Mouse (Mus musculus) adrenal gland, adult 2 months (tissue): ENCODE results near the gene Olfr641. TPM values are rescaled to one million over a fixed set of nuclear protein-coding genes. Genes with fewer than 3 reads are reported as not detected.

Experiments
- DNase-seq: peaks from one replicate; pipeline ENCODE4 v3.0.0; 2021
- long read RNA-seq: library from polyadenylated mRNA; stranded (forward); transcript quantifications from one replicate; pipeline ENCODE4 v2.0.0, GENCODE M21; 2021
- polyA plus RNA-seq: library from polyadenylated mRNA; depleted of rRNA; stranded (reverse); fragments of >200 nt; gene quantifications from 2 replicates; pipeline ENCODE4 v1.2.3, GENCODE M21; 2012; rRNA removed
- total RNA-seq, 2 experiments: library from RNA; stranded (reverse); gene quantifications; 2 replicates each; pipeline ENCODE4 v1.2.3; 2021

Gene Olfr641
- not detected for total RNA-seq
- polyA plus RNA-seq = not detected in 2 replicates
- long read RNA-seq = 0 reads

- no peak for DNase-seq
These were observed at the start of gene Olfr641 for GRCm38 (mm10) chr7:104035145-104035544. Olfr641 (plus strand) TSS chr7:104035445.

- no peak for DNase-seq
These were observed 36.8 kb upstream of the Olfr641 start, which contains the start of gene Olfr638 for GRCm38 (mm10) chr7:103998446-103998845. Olfr638 (plus strand) TSS chr7:103998746.

- DNase-seq = no peak
These were observed 36.1 kb upstream of the Olfr641 start for GRCm38 (mm10) chr7:103999124-103999523.

GRCm38 (mm10) chr7:104017203-104017602 is 18.0 kb upstream of the Olfr641 start, which contains the start of gene Olfr639:
Olfr639 (minus strand) TSS chr7:104017303.
- DNase-seq = no peak

- DNase-seq = no peak
These were observed 16.3 kb upstream of the Olfr641 start for GRCm38 (mm10) chr7:104018953-104019352.

GRCm38 (mm10) chr7:104021651-104022050 is 13.6 kb upstream of the Olfr641 start:
- DNase-seq = no peak

- DNase-seq = no peak
These were observed 9.8 kb upstream of the Olfr641 start, which contains the start of gene Olfr640 for GRCm38 (mm10) chr7:104025473-104025872. Olfr640 (minus strand) TSS chr7:104025573.

GRCm38 (mm10) chr7:104026978-104027377 is 8.3 kb upstream of the Olfr641 start:
- no peak for DNase-seq

- DNase-seq = no peak
These were observed 15.5 kb downstream of the Olfr641 start for GRCm38 (mm10) chr7:104050745-104051144.

- DNase-seq = no peak
These were observed 17.3 kb downstream of the Olfr641 start, which contains the start of gene Olfr642 for GRCm38 (mm10) chr7:104052566-104052965. Olfr642 (minus strand) TSS chr7:104052666.

GRCm38 (mm10) chr7:104059215-104059614 is 24.0 kb downstream of the Olfr641 start:
- no peak for DNase-seq

GRCm38 (mm10) chr7:104061345-104061744 is 26.1 kb downstream of the Olfr641 start, which contains the start of gene 4930516K23Rik:
4930516K23Rik (minus strand) TSS chr7:104061445.
- no peak for DNase-seq

GRCm38 (mm10) chr7:104071769-104072168 is 36.5 kb downstream of the Olfr641 start, which contains the start of gene Olfr644:
Olfr644 (minus strand) TSS chr7:104071869.
- no peak for DNase-seq

GRCm38 (mm10) chr7:104085365-104085764 is 50.1 kb downstream of the Olfr641 start, which contains the start of gene Olfr645:
Olfr645 (minus strand) TSS chr7:104085465.
- DNase-seq = no peak

Other genes with a start within 250 kb of the Olfr641 start
- gene Olfr67, start 243.6 kb upstream of the Olfr641 start, total RNA-seq = not detected
- not detected in 2 replicates for gene Olfr67, start 243.6 kb upstream of the Olfr641 start, polyA plus RNA-seq
- 100 to 1,000 TPM; 120 to 218 TPM for gene Hbb-bt, start 221.4 kb upstream of the Olfr641 start, total RNA-seq
- gene Hbb-bt, start 221.4 kb upstream of the Olfr641 start, polyA plus RNA-seq = 48.3 and 61.8 TPM in 2 replicates
- 1,000 to 10,000 TPM; 1,531 to 2,097 TPM for gene Hbb-bs, start 207.3 kb upstream of the Olfr641 start, total RNA-seq
- gene Hbb-bs, start 207.3 kb upstream of the Olfr641 start, polyA plus RNA-seq = 569 and 814 TPM in 2 replicates
- not detected for gene Hbb-bh2, start 194.9 kb upstream of the Olfr641 start, total RNA-seq
- not detected in 2 replicates for gene Hbb-bh2, start 194.9 kb upstream of the Olfr641 start, polyA plus RNA-seq
- gene Hbb-bh1, start 192.3 kb upstream of the Olfr641 start, total RNA-seq = not detected
- gene Hbb-bh1, start 192.3 kb upstream of the Olfr641 start, polyA plus RNA-seq = not detected in 2 replicates
- gene Hbb-y, start 182.2 kb upstream of the Olfr641 start, total RNA-seq = not detected
- not detected in 2 replicates for gene Hbb-y, start 182.2 kb upstream of the Olfr641 start, polyA plus RNA-seq
- not detected for gene Olfr66, start 149.2 kb upstream of the Olfr641 start, total RNA-seq
- not detected in 2 replicates for gene Olfr66, start 149.2 kb upstream of the Olfr641 start, polyA plus RNA-seq
- gene Olfr64, start 141.0 kb upstream of the Olfr641 start, total RNA-seq = not detected
- not detected in 2 replicates for gene Olfr64, start 141.0 kb upstream of the Olfr641 start, polyA plus RNA-seq
- gene Olfr65, start 132.0 kb upstream of the Olfr641 start, total RNA-seq = not detected
- gene Olfr65, start 132.0 kb upstream of the Olfr641 start, polyA plus RNA-seq = not detected in 2 replicates
- not detected for gene Olfr631, start 106.6 kb upstream of the Olfr641 start, total RNA-seq
- not detected in 2 replicates for gene Olfr631, start 106.6 kb upstream of the Olfr641 start, polyA plus RNA-seq
- gene Olfr632, start 101.1 kb upstream of the Olfr641 start, total RNA-seq = not detected
- not detected in 2 replicates for gene Olfr632, start 101.1 kb upstream of the Olfr641 start, polyA plus RNA-seq
- gene Olfr633, start 91.0 kb upstream of the Olfr641 start, total RNA-seq = not detected
- gene Olfr633, start 91.0 kb upstream of the Olfr641 start, polyA plus RNA-seq = not detected in 2 replicates
- gene Olfr635, start 64.3 kb upstream of the Olfr641 start, total RNA-seq = not detected
- gene Olfr635, start 64.3 kb upstream of the Olfr641 start, polyA plus RNA-seq = not detected in 2 replicates
- not detected for gene Olfr638, start 36.7 kb upstream of the Olfr641 start, total RNA-seq
- gene Olfr638, start 36.7 kb upstream of the Olfr641 start, polyA plus RNA-seq = not detected in 2 replicates
- gene Olfr639, start 18.1 kb upstream of the Olfr641 start, total RNA-seq = not detected
- gene Olfr639, start 18.1 kb upstream of the Olfr641 start, polyA plus RNA-seq = not detected in 2 replicates
- gene Olfr640, start 9.9 kb upstream of the Olfr641 start, total RNA-seq = not detected
- not detected in 2 replicates for gene Olfr640, start 9.9 kb upstream of the Olfr641 start, polyA plus RNA-seq
- gene Olfr642, start 17.2 kb downstream of the Olfr641 start, total RNA-seq = not detected
- not detected in 2 replicates for gene Olfr642, start 17.2 kb downstream of the Olfr641 start, polyA plus RNA-seq
- not detected for gene 4930516K23Rik, start 26.0 kb downstream of the Olfr641 start, total RNA-seq
- not detected in 2 replicates for gene 4930516K23Rik, start 26.0 kb downstream of the Olfr641 start, polyA plus RNA-seq
- not detected for gene Olfr644, start 36.4 kb downstream of the Olfr641 start, total RNA-seq
- not detected in 2 replicates for gene Olfr644, start 36.4 kb downstream of the Olfr641 start, polyA plus RNA-seq
- gene Olfr645, start 50.0 kb downstream of the Olfr641 start, total RNA-seq = not detected
- gene Olfr645, start 50.0 kb downstream of the Olfr641 start, polyA plus RNA-seq = not detected in 2 replicates
- not detected for gene Olfr646, start 69.4 kb downstream of the Olfr641 start, total RNA-seq
- not detected in 2 replicates for gene Olfr646, start 69.4 kb downstream of the Olfr641 start, polyA plus RNA-seq
- gene Ubqln5, start 94.4 kb downstream of the Olfr641 start, total RNA-seq = not detected
- not detected in 2 replicates for gene Ubqln5, start 94.4 kb downstream of the Olfr641 start, polyA plus RNA-seq
- gene Olfr643, start 102.0 kb downstream of the Olfr641 start, total RNA-seq = not detected
- gene Olfr643, start 102.0 kb downstream of the Olfr641 start, polyA plus RNA-seq = not detected in 2 replicates
- not detected for gene Ubqln3, start 107.8 kb downstream of the Olfr641 start, total RNA-seq
- not detected in 2 replicates for gene Ubqln3, start 107.8 kb downstream of the Olfr641 start, polyA plus RNA-seq
- gene Ubqlnl, start 115.1 kb downstream of the Olfr641 start, total RNA-seq = not detected
- not detected in 2 replicates for gene Ubqlnl, start 115.1 kb downstream of the Olfr641 start, polyA plus RNA-seq
- not detected for gene Olfm5, start 129.4 kb downstream of the Olfr641 start, total RNA-seq
- gene Olfm5, start 129.4 kb downstream of the Olfr641 start, polyA plus RNA-seq = not detected in 2 replicates
- gene Olfr648, start 147.9 kb downstream of the Olfr641 start, total RNA-seq = not detected
- 0.04 TPM in 1 of 2 replicates, not detected in the other for gene Olfr648, start 147.9 kb downstream of the Olfr641 start, polyA plus RNA-seq
- not detected for gene Olfr649, start 160.5 kb downstream of the Olfr641 start, total RNA-seq
- gene Olfr649, start 160.5 kb downstream of the Olfr641 start, polyA plus RNA-seq = not detected in 2 replicates
- gene Trim6, start 183.3 kb downstream of the Olfr641 start, total RNA-seq = under 1 TPM; 0.12 to 0.66 TPM
- gene Trim6, start 183.3 kb downstream of the Olfr641 start, polyA plus RNA-seq = 0.09 and 0.36 TPM in 2 replicates
- 1 to 10 TPM; 6.5 to 6.8 TPM for gene Trim34a, start 209.0 kb downstream of the Olfr641 start, total RNA-seq
- gene Trim34a, start 209.0 kb downstream of the Olfr641 start, polyA plus RNA-seq = 4.0 and 4.6 TPM in 2 replicates